Mouse (Mus musculus) C3H10T1/2 (cell line): ENCODE results near the gene Rbbp6. TPM values are rescaled to one million over a fixed set of nuclear protein-coding genes. Genes with fewer than 3 reads are reported as not detected.

ENCODE experiments used
- polyA plus RNA-seq, 2 experiments: library from polyadenylated mRNA; unstranded; fragments of >200 nt; fragmentation: generic; extraction: Trizol; gene quantifications; one replicate each; pipeline ENCODE4 v1.2.1; 2012; ENCODE audit warnings: missing spikeins in 2 of 2

The Rbbp6 gene
- 10 to 100 TPM in 1 of 2 experiments, 1 to 10 TPM in 1; 2.5 to 13.7 TPM for polyA plus RNA-seq

GRCm38 (mm10) chr7:122965386-122965785 lies at the start of gene Rbbp6:
Rbbp6 (plus strand) TSS chr7:122965686.

Other genes starting within 250 kb of the Rbbp6 start
- gene Tnrc6a, start 158.2 kb downstream of the Rbbp6 start, polyA plus RNA-seq = 10 to 100 TPM; 11.2 to 21.0 TPM
- gene Slc5a11, start 249.1 kb downstream of the Rbbp6 start, polyA plus RNA-seq = under 1 TPM; 0.01 to 0.02 TPM